Mouse (Mus musculus) MN1 (cell line): ENCODE measurements at regions not wholly inside any gene's neighbourhood (a gene's known extent, or its start where the extent isn't known, plus 50 kb on each side); places are given as distances from the start of the nearest gene placed in this dataset.

ENCODE experiments used
- DNase-seq: peaks from one replicate; pipeline ENCODE4 v3.0.0-alpha.2; 2016; ENCODE audit warnings: low spot score

GRCm38 (mm10) chr3:35102715-35103591, 452.7 kb downstream of the Sox2 start:
- DNase-seq, result peak; percentile 36

GRCm38 (mm10) chr3:35104884-35105283, 454.7 kb downstream of the Sox2 start:
- DNase-seq, result no peak

DNA sequence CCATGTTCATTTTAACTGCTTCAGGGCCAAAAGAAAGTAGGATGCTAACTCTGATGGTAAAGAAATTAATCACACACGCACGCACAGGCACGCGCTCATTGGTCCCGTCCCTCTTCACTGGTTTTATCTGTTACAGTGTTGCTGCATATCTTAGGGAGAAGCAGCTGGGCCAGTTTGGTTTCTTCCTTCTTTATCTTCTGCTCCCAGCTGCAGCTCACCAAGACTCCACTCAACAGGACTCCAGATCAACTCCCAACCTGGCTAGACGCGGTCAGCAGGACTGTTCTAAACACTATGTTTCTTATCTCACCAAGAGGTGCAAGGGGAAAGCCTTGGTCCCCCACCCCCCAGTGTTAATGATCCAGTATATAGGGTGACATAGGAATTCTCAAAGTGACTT, 455.9 kb downstream of the Sox2 start:
- no peak for DNase-seq

DNA sequence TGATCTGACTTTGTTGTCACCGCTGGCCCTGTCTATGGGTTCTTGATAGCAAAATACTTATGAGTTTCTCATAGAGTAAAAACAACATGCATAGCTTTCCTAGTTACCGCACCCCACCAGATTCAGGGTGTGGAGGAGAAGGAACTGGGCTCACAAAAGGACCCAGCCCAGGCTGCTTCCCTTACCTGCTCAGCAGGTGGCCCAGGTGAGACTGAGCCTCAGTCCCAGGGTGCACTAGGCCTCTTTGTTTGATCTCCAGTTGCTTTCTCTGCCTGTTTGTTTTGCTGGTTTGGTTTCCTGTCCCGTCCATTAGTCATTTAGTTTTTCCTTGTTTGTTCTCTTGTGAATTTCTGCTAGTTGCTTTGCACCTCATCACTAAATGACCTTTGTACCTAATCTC, 483.3 kb downstream of the Sox2 start:
- DNase-seq, result no peak

DNA sequence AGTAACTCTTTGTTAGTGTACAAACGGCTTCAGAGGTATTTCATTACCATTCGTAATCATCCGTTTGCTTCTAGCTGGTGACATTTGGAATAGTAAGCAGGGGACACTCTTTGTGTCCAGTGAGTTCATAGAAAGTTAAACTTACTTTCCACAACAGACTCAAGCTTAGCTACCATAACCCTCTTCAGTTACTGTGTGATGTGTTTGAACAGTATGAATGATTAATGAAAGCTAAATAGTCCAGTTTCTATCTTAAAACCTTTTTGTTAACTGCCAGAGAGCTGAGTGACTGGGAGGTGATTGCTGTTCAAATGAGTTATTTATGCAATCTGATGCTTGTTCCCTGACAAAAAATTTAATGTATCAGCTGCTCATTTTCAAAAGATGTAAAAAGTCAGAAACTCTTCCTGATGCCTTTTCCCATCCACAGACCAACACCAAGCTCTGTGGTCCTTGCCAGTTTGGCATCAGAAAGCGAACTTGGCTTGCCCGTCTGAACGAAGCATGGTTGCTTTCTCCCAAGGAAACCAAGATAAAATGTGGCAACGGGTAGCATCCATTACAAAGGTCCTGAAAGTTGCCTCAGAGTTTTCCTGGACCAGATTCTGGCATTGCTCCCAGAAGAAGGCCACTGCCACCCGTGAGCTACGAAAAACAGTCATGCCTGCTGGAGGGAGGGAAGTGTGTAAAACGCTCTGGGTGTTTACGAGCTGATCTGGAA, 491.5 kb downstream of the Sox2 start:
- DNase-seq, result no peak

DNA sequence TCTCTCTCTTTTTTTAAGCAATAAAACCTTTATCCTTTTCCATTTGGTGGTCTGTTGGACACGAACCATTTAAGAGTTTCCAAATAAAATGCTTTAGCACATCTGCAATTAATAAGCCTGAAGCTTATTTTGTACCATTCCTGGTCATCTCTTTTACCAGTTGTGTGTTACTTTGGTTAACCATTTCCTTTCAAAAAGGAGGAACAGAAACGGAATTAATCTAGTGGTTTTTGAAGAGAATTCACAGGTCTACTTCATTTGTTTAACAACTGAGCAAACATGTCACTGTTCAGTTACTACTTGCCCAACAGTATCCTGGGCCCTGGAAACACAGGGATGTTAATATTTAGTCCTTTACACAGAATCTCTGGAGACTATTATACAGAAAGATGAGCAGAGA, 492.5 kb downstream of the Sox2 start:
- DNase-seq, result no peak

DNA sequence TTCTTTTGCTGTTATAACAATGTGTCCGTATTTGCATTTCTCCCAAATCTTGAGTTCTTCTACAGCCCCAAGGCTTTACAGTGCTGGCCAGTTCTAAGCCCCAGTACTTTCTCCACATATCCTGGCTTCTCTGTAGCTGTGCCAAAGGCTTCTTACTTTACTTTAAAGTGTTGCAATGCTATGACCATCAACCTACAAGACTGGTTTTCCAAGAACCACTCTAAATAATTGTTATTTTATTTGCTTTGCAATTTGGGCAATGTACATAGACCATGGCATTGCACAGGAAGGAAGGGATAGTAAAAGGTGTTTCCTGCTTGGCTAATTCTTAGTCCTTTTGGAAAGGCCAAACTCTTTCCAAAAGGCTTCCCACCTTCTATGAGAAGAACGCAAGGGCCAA, 495.4 kb downstream of the Sox2 start:
- no peak for DNase-seq

GRCm38 (mm10) chr3:35146681-35147080, 496.5 kb downstream of the Sox2 start:
- no peak for DNase-seq

DNA sequence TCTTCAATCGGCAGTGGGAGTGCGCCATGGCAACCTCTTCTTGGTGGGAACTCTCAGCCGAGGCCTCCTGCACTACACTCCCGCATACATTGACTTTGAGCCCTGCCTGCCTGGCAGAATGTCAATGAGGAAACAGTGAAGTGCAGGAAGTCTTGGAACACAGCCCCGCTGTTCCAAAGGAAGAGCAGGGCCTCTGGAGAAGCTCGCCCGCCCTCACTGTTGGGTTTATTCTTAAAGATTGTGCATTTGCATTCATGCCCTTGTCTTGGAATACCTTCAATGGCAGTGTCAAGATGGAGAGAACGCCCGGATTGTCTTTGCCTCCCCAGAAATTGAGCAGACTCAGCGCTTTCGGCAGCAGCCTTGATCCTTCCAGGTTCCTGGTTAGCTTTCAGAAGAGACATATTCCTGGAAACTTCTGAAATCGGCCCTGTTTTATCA, 499.1 kb downstream of the Sox2 start:
- DNase-seq, result no peak

DNA sequence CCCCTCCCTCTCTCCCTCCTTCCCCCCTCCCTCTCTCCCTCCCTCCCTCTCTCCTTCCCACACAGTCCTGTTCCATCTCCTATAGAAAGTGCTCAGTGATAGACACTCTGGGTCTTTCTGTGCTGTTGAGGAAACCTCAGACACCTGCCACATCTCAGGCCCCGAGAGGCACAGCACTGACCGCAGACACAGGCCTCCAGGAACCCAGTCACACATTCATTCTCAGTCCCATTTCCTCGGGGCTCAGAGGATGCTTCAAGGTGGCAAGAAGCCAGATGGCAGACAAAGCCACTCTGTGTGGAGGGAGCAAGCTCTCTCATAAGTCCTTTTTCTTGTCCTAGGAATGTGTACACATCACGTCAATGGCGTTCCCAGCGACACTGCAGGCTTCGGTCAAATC, 502.0 kb downstream of the Sox2 start:
- no peak for DNase-seq

- no peak for DNase-seq
Measured at GRCm38 (mm10) chr3:35154266-35154665, 504.1 kb downstream of the Sox2 start.

DNA sequence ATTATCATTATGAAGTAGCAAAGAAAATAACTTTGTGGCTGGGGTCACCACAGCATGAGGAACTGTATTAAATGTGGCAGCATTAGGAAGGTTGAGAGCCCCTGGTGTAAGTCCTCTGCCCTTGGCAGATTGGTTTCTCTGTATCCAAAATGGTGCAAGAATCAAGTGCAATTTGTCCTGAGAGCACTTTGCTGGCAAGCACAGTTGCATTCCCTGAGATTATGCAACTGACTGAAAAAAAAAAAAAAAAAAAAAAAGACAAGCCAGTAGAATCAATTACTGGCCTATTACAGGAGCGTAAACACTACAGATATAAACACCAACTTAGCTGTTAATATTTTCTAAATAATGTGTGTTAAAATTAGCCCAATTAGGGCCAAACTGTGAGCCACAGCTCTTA, 518.5 kb downstream of the Sox2 start:
- no peak for DNase-seq

DNA sequence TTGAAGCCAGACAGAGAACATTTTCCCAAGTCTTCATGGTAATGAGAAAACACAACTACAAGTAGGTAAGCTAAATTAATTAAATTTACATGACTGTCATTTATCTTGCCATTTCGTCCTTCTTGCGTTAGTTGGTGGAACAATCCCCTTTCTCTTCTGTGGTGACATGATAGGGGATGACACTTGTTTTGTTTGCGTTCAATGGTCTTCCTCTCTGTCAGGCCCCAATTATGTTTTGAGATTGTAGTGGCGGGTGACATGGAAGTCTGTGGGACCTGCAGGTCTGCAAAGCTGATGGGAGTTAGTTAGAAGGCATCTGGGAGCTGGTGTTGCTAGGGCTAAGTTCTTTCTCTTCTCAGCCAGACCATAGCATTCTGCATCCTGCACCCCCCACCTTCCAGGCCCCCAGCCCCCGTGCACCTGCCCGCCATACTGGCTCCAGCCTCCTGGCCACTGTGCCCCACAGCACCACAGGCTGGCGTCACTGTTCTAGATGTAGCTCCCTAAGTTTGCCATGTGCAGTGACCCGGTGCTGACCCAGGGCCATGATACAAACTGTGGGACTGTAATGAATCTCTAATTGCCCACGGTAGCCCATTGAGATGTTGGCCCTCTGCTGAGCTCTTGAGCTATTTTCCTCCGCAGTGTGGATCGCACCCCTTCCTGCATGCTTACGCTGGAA, 528.7 kb downstream of the Sox2 start:
- DNase-seq, result no peak

DNA sequence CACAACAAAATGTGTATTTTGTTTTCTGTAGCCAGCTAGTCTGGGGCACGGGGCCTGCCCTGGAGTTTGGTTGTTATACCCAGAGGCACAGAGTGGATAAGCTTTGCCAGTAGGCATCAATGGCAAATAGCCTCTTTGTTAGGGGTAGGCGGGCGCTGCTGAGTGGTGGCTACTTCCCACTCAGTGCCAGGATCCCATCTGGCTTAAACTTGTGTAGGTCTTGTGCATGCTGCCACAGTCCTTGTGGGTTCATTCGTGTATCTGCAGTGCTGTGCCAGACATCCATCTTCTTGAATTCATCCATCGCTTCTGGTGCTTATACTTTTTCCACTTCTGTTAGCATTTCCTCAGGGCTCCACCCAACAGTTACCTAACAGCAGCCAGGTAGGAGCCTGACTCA, 545.4 kb upstream of the Atp11b start:
- DNase-seq, result no peak

DNA sequence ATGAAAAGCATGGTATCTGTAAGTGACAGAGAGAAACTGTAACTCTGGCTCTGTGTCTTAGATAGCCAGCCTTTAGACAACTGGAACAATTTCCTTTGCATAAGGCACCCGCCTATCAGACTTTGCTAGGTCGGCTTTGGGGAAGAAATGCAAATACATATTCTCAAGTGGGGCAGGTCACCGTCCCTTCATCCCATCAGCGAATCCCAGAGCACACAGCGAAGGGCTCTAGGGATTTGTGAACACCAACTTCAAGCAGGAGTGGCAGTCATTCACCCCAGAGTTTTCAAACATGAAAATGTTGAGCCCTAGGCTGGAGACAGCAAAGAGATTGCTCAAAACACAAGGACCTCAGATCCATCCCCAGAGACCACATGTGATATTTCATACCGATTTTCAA, 534.5 kb upstream of the Atp11b start:
- no peak for DNase-seq

GRCm38 (mm10) chr3:35221183-35221582, 532.7 kb upstream of the Atp11b start:
- no peak for DNase-seq

DNA sequence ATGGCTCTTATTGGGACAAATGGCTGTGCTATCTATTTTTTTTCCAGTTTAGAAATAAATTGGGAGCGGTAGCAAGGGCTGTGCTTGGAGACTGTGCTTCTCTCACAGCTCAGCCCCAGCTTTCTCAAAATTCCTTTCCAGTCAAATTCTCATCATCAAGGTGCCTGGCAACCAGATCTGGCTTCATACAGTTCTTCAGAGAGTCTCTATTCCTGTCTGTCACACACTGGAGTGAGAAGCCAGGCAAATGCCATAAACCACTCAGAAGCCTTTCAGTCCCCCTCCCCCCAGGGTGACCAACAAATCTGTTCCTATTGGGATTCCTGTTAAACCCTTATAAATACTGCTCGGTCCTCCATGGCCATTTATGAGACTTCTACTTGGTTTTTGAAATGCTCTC, 531.7 kb upstream of the Atp11b start:
- DNase-seq, result no peak

- no peak for DNase-seq
Measured at GRCm38 (mm10) chr3:35225051-35225701, 528.7 kb upstream of the Atp11b start.

- DNase-seq, result no peak
Measured at GRCm38 (mm10) chr3:35225774-35226365, 528.0 kb upstream of the Atp11b start.

DNA sequence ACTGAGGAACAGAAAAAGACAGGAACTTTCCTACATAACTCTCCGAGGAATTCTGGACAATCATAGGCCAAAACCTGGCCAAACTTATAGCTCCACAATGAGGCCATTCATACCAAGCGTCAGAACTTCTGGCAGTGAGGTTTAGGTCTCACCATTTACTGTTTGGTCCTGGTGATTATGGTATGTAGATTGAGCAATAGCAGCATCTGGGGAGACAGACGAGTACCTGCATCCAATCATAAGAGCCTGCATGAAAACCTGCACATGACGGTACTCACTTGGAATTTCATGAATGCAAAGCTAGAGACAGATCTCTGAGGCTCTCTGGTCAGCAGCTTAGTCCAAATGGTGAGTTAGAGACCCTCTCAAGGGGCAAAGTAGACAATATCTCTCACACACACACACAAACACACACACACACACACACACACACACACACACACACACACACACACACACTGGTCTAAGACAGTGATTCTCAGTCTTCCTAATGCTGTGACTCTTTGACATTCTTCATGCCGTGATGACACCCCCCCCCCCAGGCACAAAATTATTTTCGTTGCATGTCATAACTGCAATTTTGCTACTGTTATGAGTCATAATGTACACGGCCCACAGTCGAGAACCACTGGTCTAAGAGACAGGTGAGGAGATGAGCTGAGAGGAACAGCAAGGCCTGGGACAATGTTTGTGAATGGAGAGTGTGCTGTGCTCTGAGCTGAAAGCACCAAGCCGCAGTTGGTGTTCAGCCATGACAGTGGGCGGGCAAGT, 522.6 kb upstream of the Atp11b start:
- DNase-seq, result no peak

DNA sequence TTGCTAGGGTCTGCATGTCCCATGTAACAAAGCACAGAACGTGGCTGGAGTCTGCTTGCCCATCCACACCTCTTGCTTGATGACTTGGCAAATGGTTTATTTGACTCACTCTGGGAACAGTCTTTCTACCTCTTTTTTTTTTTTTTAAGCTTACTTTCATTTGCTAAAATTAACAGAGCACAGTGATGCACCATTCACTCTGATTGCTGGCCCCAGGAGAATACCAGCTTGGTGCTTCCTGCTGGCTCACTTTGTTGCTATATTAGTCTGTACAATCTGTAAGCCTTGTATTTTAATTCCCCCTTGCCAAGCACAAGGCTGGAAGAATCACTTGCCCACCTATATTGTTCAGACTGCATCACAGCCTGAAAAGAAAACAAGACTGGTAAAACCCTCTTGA, 521.4 kb upstream of the Atp11b start:
- DNase-seq, result no peak
